Mouse (Mus musculus) lung, postnatal 36 days (tissue): Measurements from ENCODE around the gene Fgfr2.

Experiments used
- DNase-seq: peaks from one replicate; pipeline ENCODE4 v3.0.0; 2022; ENCODE audit warnings: mixed read lengths

Gene Fgfr2

GRCm38 (mm10) chr7:131031755-131032154 lies 2091.4 kb downstream of the Fgfr2 start, which contains the start of gene Dmbt1:
Dmbt1 (plus strand) TSS chr7:131032053.
- DNase-seq = no peak

GRCm38 (mm10) chr7:131027557-131027956 lies 2095.6 kb downstream of the Fgfr2 start:
- no peak for DNase-seq

- no peak for DNase-seq
Observed at GRCm38 (mm10) chr7:131024807-131025206, 2098.3 kb downstream of the Fgfr2 start.

- no peak for DNase-seq
Observed at GRCm38 (mm10) chr7:131019181-131019580, 2104.0 kb downstream of the Fgfr2 start.

- DNase-seq = peak; percentile 84
Observed at GRCm38 (mm10) chr7:131011901-131012300, 2111.2 kb downstream of the Fgfr2 start.

GRCm38 (mm10) chr7:131009178-131009577 lies 2114.0 kb downstream of the Fgfr2 start:
- no peak for DNase-seq

GRCm38 (mm10) chr7:131007221-131007620 lies 2115.9 kb downstream of the Fgfr2 start:
- DNase-seq = no peak

GRCm38 (mm10) chr7:131004071-131004470 lies 2119.1 kb downstream of the Fgfr2 start:
- no peak for DNase-seq

GRCm38 (mm10) chr7:131001976-131002726 lies 2121.0 kb downstream of the Fgfr2 start:
- no peak for DNase-seq

GRCm38 (mm10) chr7:130993907-130994306 lies 2129.2 kb downstream of the Fgfr2 start:
- peak; percentile 57 for DNase-seq

GRCm38 (mm10) chr7:130991174-130991789 lies 2131.9 kb downstream of the Fgfr2 start:
- no peak for DNase-seq

- no peak for DNase-seq
Observed at GRCm38 (mm10) chr7:130989371-130989770, 2133.8 kb downstream of the Fgfr2 start.

GRCm38 (mm10) chr7:130988146-130988545 lies 2135.0 kb downstream of the Fgfr2 start:
- no peak for DNase-seq

GRCm38 (mm10) chr7:130985716-130986115 lies 2137.4 kb downstream of the Fgfr2 start:
- DNase-seq = no peak

- no peak for DNase-seq
Observed at GRCm38 (mm10) chr7:130985193-130985592, 2138.0 kb downstream of the Fgfr2 start.

- DNase-seq = no peak
Observed at GRCm38 (mm10) chr7:130984294-130984693, 2138.9 kb downstream of the Fgfr2 start.

GRCm38 (mm10) chr7:130982881-130983280 lies 2140.3 kb downstream of the Fgfr2 start:
- no peak for DNase-seq

- DNase-seq = peak; percentile 87
Observed at GRCm38 (mm10) chr7:130982371-130982770, 2140.8 kb downstream of the Fgfr2 start.

GRCm38 (mm10) chr7:130980130-130980529 lies 2143.0 kb downstream of the Fgfr2 start:
- no peak for DNase-seq

- no peak for DNase-seq
Observed at GRCm38 (mm10) chr7:130978545-130978944, 2144.6 kb downstream of the Fgfr2 start.

- peak; percentile 95 for DNase-seq
Observed at GRCm38 (mm10) chr7:130977794-130978521, 2145.2 kb downstream of the Fgfr2 start.

GRCm38 (mm10) chr7:130976305-130976935 lies 2146.7 kb downstream of the Fgfr2 start:
- no peak for DNase-seq

GRCm38 (mm10) chr7:130972767-130973166 lies 2150.4 kb downstream of the Fgfr2 start:
- no peak for DNase-seq
